Mouse (Mus musculus) neural tube, embryonic 13.5 days (tissue): ENCODE data around the gene Pitpnc1. TPM values are rescaled to one million over a fixed set of nuclear protein-coding genes. Genes with fewer than 3 reads are reported as not detected.

Source experiments
- ATAC-seq: fragments of 200-750 bp; cut with Nextera tagmentation; 2 replicates; pipeline ENCODE4 v1.8.0; 2017; ENCODE audit warnings: low read depth, mild to moderate bottlenecking, moderate TSS enrichment, moderate library complexity
- H3K27ac ChIP-seq: fragments of 300-500 bp; sonication (generic); replicated peaks from 2 replicates; pipeline ENCODE4 v1.5.1; 2015; ENCODE audit warnings: moderate library complexity, mild to moderate bottlenecking, inconsistent platforms
- H3K27me3 ChIP-seq: fragments of 300-500 bp; sonication (generic); 2 replicates; pipeline ENCODE4 v1.6.1; 2015; ENCODE audit warnings: mild to moderate bottlenecking, inconsistent platforms
- H3K36me3 ChIP-seq: fragments of 300-500 bp; sonication (generic); 2 replicates; pipeline ENCODE4 v1.6.1; 2015; ENCODE audit warnings: mild to moderate bottlenecking, inconsistent platforms
- H3K4me1 ChIP-seq: fragments of 300-500 bp; sonication (generic); replicated peaks from 2 replicates; pipeline ENCODE4 v1.6.1; 2015; ENCODE audit warnings: inconsistent platforms
- H3K4me2 ChIP-seq: fragments of 300-500 bp; sonication (generic); 2 replicates; pipeline ENCODE4 v1.6.1; 2015; ENCODE audit warnings: inconsistent platforms, mild to moderate bottlenecking, moderate library complexity
- H3K4me3 ChIP-seq: fragments of 300-500 bp; sonication (generic); 2 replicates; pipeline ENCODE4 v1.5.1; 2015; ENCODE audit warnings: mild to moderate bottlenecking, inconsistent platforms
- H3K9ac ChIP-seq: fragments of 300-500 bp; sonication (generic); 2 replicates; pipeline ENCODE4 v1.6.1; 2015; ENCODE audit warnings: moderate library complexity, mild to moderate bottlenecking, inconsistent platforms
- H3K9me3 ChIP-seq: fragments of 300-500 bp; sonication (generic); 2 replicates; pipeline ENCODE4 v1.6.1; 2016; ENCODE audit warnings: inconsistent platforms
- WGBS: fragments of 180-500 bp; shearing (Covaris S2); methylation state at CpG from one replicate; pipeline ENCODE4 v1.1.7; 2015; 5-methylcytosine and 5-hydroxymethylcytosine counted together
- polyA plus RNA-seq: library from polyadenylated mRNA; unstranded; fragments of >200 nt; fragmentation: Nextera tagmentation; extraction: Ambion mirVana; gene quantifications from 2 replicates; pipeline ENCODE4 v1.2.1, GENCODE M21; 2015

Gene Pitpnc1
- polyA plus RNA-seq, 1 experiment from 2014 or later: 39.2 TPM

DNA sequence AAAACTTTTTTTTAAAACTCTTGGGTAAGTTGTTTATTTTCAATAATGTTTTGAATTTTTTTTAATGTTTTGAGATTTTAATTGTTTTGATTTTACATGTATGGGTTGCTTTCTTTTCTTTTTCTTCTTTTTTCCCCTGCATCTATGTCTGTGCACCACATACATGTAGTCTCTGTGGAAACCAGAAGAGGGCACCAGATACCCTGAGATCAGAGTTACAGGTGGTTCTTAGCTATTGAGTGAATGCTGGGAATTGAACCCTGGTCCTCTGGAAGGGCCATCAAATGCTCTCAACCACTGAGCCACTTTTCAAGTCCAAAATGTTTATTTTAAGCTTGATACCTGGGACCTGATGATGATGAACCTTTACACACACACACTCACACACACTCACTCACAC lies 170.3 kb downstream of the Pitpnc1 start:
- Histone ChIP-seq H3K27ac (no peak overlapping the region), H3K4me3 (no peak overlapping the region), H3K4me1 (0 out of 2 replicates have a peak, but pooled peaks cover 4% of the 10 kb centered on the region), H3K27me3 (no peaks in the 10 kb centered on the region), H3K9me3 (peaks cover 7% of the 10 kb centered on the region; the same call in 1 of the 2 replicates), H3K9ac (no peak overlapping the region), H3K36me3 (peaks cover 16% of the 10 kb centered on the region), H3K4me2 (no peak overlapping the region)
- no peak for ATAC-seq

- H3K4me2 ChIP-seq: no peak overlapping the region
- H3K27me3 ChIP-seq: no peaks in the 10 kb centered on the region
- 0 out of 2 replicates have a peak, but pooled peaks cover 4% of the 10 kb centered on the region for H3K4me1 ChIP-seq
- peaks cover 16% of the 10 kb centered on the region for H3K36me3 ChIP-seq
- WGBS: 92% methylated on average over 9 of the region's 9 CpGs
- H3K9me3 ChIP-seq: peaks cover 7% of the 10 kb centered on the region; the same call in 1 of the 2 replicates
- no peak overlapping the region for H3K4me3 ChIP-seq
- H3K27ac ChIP-seq: no peak overlapping the region
- no peak overlapping the region for H3K9ac ChIP-seq
- ATAC-seq: no peak
Measured at GRCm38 (mm10) chr11:107299511-107300120, 170.9 kb downstream of the Pitpnc1 start.

- Histone ChIP-seq H3K4me1 (0 out of 2 replicates have a peak, but pooled peaks cover 4% of the 10 kb centered on the region), H3K4me3 (no peak overlapping the region), H3K4me2 (no peak overlapping the region), H3K9ac (no peak overlapping the region), H3K27me3 (no peaks in the 10 kb centered on the region), H3K9me3 (peaks cover 7% of the 10 kb centered on the region; the same call in 1 of the 2 replicates), H3K36me3 (peaks cover 21% of the 10 kb centered on the region), H3K27ac (no peak overlapping the region)
- ATAC-seq: no peak
- 96% methylated on average over 4 of the region's 4 CpGs for WGBS
Measured at GRCm38 (mm10) chr11:107296176-107296575, 174.3 kb downstream of the Pitpnc1 start.

- Histone ChIP-seq H3K27me3 (no peaks in the 10 kb centered on the region), H3K9ac (no peak overlapping the region), H3K36me3 (peaks cover 13% of the 10 kb centered on the region; the same call in 1 of the 2 replicates), H3K4me3 (no peak overlapping the region), H3K4me2 (no peak overlapping the region), H3K9me3 (no peaks in the 10 kb centered on the region), H3K4me1 (no peaks in the 10 kb centered on the region), H3K27ac (no peak overlapping the region)
- ATAC-seq: no peak
- 66% methylated on average over 13 of the region's 13 CpGs for WGBS
Measured at GRCm38 (mm10) chr11:107292036-107292435, 178.5 kb downstream of the Pitpnc1 start.

GRCm38 (mm10) chr11:107288186-107288563 lies 182.3 kb downstream of the Pitpnc1 start:
- no peak overlapping the region for H3K27ac ChIP-seq
- no peaks in the 10 kb centered on the region for H3K27me3 ChIP-seq
- 96% methylated on average over 2 of the region's 2 CpGs for WGBS
- peaks cover under 1% of the 10 kb centered on the region; the same call in 1 of the 2 replicates for H3K36me3 ChIP-seq
- ATAC-seq: no peak
- no peak overlapping the region for H3K9ac ChIP-seq
- H3K4me1 ChIP-seq: no peaks in the 10 kb centered on the region
- H3K4me2 ChIP-seq: no peak overlapping the region
- no peaks in the 10 kb centered on the region for H3K9me3 ChIP-seq
- no peak overlapping the region for H3K4me3 ChIP-seq

GRCm38 (mm10) chr11:107287215-107288185 lies 183.0 kb downstream of the Pitpnc1 start:
- no peaks in the 10 kb centered on the region for H3K9me3 ChIP-seq
- H3K27ac ChIP-seq: no peak overlapping the region
- no peaks in the 10 kb centered on the region; the same call in 1 of the 2 replicates for H3K36me3 ChIP-seq
- 87% methylated on average over 11 of the region's 11 CpGs for WGBS
- H3K9ac ChIP-seq: no peak overlapping the region
- H3K4me3 ChIP-seq: no peak overlapping the region
- no peaks in the 10 kb centered on the region for H3K4me1 ChIP-seq
- no peak overlapping the region for H3K4me2 ChIP-seq
- no peak for ATAC-seq
- no peaks in the 10 kb centered on the region for H3K27me3 ChIP-seq

DNA sequence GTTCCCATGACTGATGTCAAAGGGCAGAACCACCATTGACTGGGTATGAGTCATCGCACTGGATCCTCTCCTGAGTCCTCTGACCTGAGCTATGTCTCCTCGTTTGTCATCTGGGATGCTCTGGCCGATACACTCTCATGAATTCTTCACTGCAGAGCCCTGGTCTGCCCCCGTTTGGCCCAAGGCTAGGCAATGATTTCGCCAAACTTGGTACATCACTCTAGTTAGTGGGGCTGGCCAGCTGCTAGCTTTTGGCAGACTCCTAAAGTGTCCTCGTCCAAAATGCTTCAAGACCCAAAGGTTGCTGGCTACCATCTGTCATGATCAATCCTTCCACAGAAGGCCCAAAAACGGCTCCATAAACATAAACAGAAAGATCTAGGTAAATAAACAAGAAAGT lies 184.8 kb downstream of the Pitpnc1 start:
- no peaks in the 10 kb centered on the region for H3K27me3 ChIP-seq
- H3K36me3 ChIP-seq: no peaks in the 10 kb centered on the region; the same call in 1 of the 2 replicates
- no peak overlapping the region for H3K27ac ChIP-seq
- ATAC-seq: no peak
- 0 out of 2 replicates have a peak, but pooled peaks cover under 1% of the 10 kb centered on the region for H3K4me1 ChIP-seq
- H3K4me3 ChIP-seq: no peak overlapping the region
- H3K4me2 ChIP-seq: no peak overlapping the region
- no peak overlapping the region for H3K9ac ChIP-seq
- 76% methylated on average over 7 of the region's 7 CpGs for WGBS
- H3K9me3 ChIP-seq: no peaks in the 10 kb centered on the region

DNA sequence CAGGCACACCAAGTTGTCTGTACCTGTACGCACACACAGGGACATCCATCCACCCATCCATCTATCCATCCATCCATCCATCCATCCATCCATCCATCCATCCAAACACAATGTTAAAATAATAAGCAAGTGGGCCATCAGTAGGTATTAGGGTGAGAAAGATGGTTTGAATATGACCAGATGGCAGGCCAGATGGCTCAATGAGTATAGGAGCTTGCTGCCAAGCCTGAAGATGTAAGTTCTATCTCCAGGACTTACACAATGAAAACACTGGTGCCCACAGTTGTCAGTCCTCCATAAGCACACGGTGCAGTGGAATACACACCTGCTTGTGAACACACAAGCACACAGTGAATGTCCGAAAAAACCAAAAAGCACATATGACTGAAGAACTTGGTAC lies 186.9 kb downstream of the Pitpnc1 start:
- WGBS: 93% methylated on average over 3 of the region's 3 CpGs
- ATAC-seq: no peak

GRCm38 (mm10) chr11:107282481-107282880 lies 188.0 kb downstream of the Pitpnc1 start:
- 83% methylated on average over 7 of the region's 7 CpGs for WGBS
- no peaks in the 10 kb centered on the region for H3K36me3 ChIP-seq

More for the DNA sequence above, 186.9 kb downstream of the Pitpnc1 start:
- Histone ChIP-seq H3K4me3 (no peak overlapping the region), H3K4me2 (no peak overlapping the region), H3K27ac (no peak overlapping the region), H3K9me3 (no peaks in the 10 kb centered on the region), H3K27me3 (no peaks in the 10 kb centered on the region), H3K9ac (no peak overlapping the region), H3K36me3 (no peaks in the 10 kb centered on the region), H3K4me1 (peaks cover 16% of the 10 kb centered on the region)

GRCm38 (mm10) chr11:107279258-107279657 lies 191.2 kb downstream of the Pitpnc1 start:
- Histone ChIP-seq H3K4me2 (no peak overlapping the region), H3K27ac (no peak overlapping the region), H3K4me1 (peaks cover 23% of the 10 kb centered on the region), H3K9ac (no peak overlapping the region), H3K9me3 (no peaks in the 10 kb centered on the region), H3K36me3 (no peaks in the 10 kb centered on the region), H3K4me3 (no peak overlapping the region), H3K27me3 (no peaks in the 10 kb centered on the region)
- no peak for ATAC-seq
- 7% methylated on average over 8 of the region's 8 CpGs for WGBS

More at GRCm38 (mm10) chr11:107282481-107282880, 188.0 kb downstream of the Pitpnc1 start:
- Histone ChIP-seq H3K9me3 (no peaks in the 10 kb centered on the region), H3K27ac (no peak overlapping the region), H3K27me3 (no peaks in the 10 kb centered on the region), H3K4me3 (no peak overlapping the region), H3K9ac (no peak overlapping the region), H3K4me2 (no peak overlapping the region), H3K4me1 (peaks cover 16% of the 10 kb centered on the region)
- ATAC-seq: no peak

GRCm38 (mm10) chr11:107276898-107277297 lies 193.6 kb downstream of the Pitpnc1 start:
- no peak overlapping the region for H3K4me2 ChIP-seq
- no peaks in the 10 kb centered on the region for H3K27me3 ChIP-seq
- H3K9me3 ChIP-seq: no peaks in the 10 kb centered on the region
- H3K27ac ChIP-seq: peak overlapping the region; percentile 23; the same call in 1 of the 2 replicates
- H3K9ac ChIP-seq: no peak overlapping the region
- H3K36me3 ChIP-seq: no peaks in the 10 kb centered on the region
- WGBS: 78% methylated on average over 7 of the region's 7 CpGs
- ATAC-seq: no peak
- no peak overlapping the region for H3K4me3 ChIP-seq
- peaks cover 34% of the 10 kb centered on the region for H3K4me1 ChIP-seq

GRCm38 (mm10) chr11:107276337-107276736 lies 194.2 kb downstream of the Pitpnc1 start:
- Histone ChIP-seq H3K4me3 (no peak overlapping the region), H3K36me3 (no peaks in the 10 kb centered on the region), H3K4me1 (peaks cover 36% of the 10 kb centered on the region), H3K4me2 (no peak overlapping the region), H3K27me3 (no peaks in the 10 kb centered on the region), H3K27ac (peak overlapping the region; percentile 23; the same call in 1 of the 2 replicates), H3K9ac (no peak overlapping the region), H3K9me3 (no peaks in the 10 kb centered on the region)
- ATAC-seq: no peak
- 78% methylated on average over 3 of the region's 3 CpGs for WGBS
